Mouse (Mus musculus) forebrain, embryonic 14.5 days (tissue): ENCODE data around the gene Cdh18. TPM values are rescaled to one million over a fixed set of nuclear protein-coding genes. Genes with fewer than 3 reads are reported as not detected.
"Not testable (repeated sequence)": the region's sequence is repeated elsewhere in the genome, so short reads cannot be mapped to it uniquely, and the experiment has no call there.

ENCODE experiments used
- ATAC-seq: fragments of 200-750 bp; cut with Nextera tagmentation; 2 replicates; pipeline ENCODE4 v1.8.0; 2017; ENCODE audit warnings: mild to moderate bottlenecking, moderate library complexity
- DNase-seq: peaks from one replicate; pipeline ENCODE4 v3.0.0-alpha.2; 2015; ENCODE audit warnings: low spot score
- H3K27ac ChIP-seq: fragments of 300-500 bp; sonication (generic); 2 replicates; pipeline ENCODE4 v1.5.1; 2014; ENCODE audit warnings: low read depth, mild to moderate bottlenecking, control low read depth, low read length, moderate library complexity
- H3K27me3 ChIP-seq: fragments of 300-500 bp; sonication (generic); replicated peaks from 2 replicates; pipeline ENCODE4 v1.6.1; 2014; ENCODE audit warnings: low read length, control low read depth, mixed read lengths; ENCODE audit not compliant: control insufficient read depth, insufficient read depth
- H3K36me3 ChIP-seq: fragments of 300-500 bp; sonication (generic); 2 replicates; pipeline ENCODE4 v1.6.1; 2014; ENCODE audit warnings: low read length, control low read depth; ENCODE audit not compliant: control insufficient read depth, insufficient read depth
- H3K4me1 ChIP-seq: fragments of 300-500 bp; sonication (generic); 2 replicates; pipeline ENCODE4 v1.6.1; 2014; ENCODE audit warnings: antibody characterized with exemption, low read length, control low read depth; ENCODE audit not compliant: control insufficient read depth, insufficient read depth
- H3K4me2 ChIP-seq: fragments of 300-500 bp; sonication (generic); 2 replicates; pipeline ENCODE4 v1.6.1; 2014; ENCODE audit warnings: mild to moderate bottlenecking, control low read depth, low read length
- H3K4me3 ChIP-seq: fragments of 300-500 bp; sonication (generic); 2 replicates; pipeline ENCODE4 v1.5.1; 2014; ENCODE audit warnings: low read depth, low read length, control low read depth
- H3K9ac ChIP-seq: fragments of 300-500 bp; sonication (generic); 2 replicates; pipeline ENCODE4 v1.6.1; 2014; ENCODE audit warnings: mild to moderate bottlenecking, low read length, control low read depth, moderate library complexity
- H3K9me3 ChIP-seq: fragments of 300-500 bp; sonication (generic); replicated peaks from 2 replicates; pipeline ENCODE4 v1.6.1; 2016; ENCODE audit warnings: low read length, control low read depth, mixed read lengths; ENCODE audit not compliant: control insufficient read depth
- WGBS: fragments of 180-500 bp; shearing (Covaris S2); extraction: QIAGEN DNeasy Blood & Tissue Kit; methylation state at CpG from one replicate; pipeline ENCODE4 v1.1.7; 2014; 5-methylcytosine and 5-hydroxymethylcytosine counted together
- polyA plus RNA-seq: library from polyadenylated mRNA; unstranded; fragments of >200 nt; fragmentation: Nextera tagmentation; extraction: Ambion mirVana; gene quantifications from 2 replicates; pipeline ENCODE4 v1.2.1, GENCODE M21; 2014

The Cdh18 gene
- polyA plus RNA-seq, 1 experiment from 2014 or later, result 1.9 TPM

DNA sequence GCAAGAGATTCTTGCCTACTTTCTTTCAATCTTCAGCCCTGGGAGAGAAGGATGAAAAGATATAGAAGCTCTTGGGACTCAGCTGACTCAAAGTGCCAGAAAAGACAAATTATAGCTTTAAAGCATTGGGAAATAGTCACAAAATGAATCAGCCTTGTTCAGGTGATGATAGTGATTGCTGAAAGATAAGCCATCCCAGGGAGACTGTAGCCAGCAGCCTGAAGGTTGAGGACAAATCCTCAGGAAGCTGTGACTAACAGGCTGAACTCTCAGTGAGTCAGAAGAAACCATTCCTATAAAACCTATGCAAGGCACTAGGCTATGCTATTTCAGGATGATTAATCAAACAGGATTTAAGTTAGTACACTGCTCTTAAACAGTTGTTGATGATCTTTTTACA lies 184.2 kb downstream of the Cdh18 start:
- ATAC-seq, result no peak
- Histone ChIP-seq H3K9ac (no peak overlapping the region), H3K27ac (no peak overlapping the region), H3K36me3 (no peaks in the 10 kb centered on the region), H3K4me3 (no peak overlapping the region), H3K9me3 (no peaks in the 10 kb centered on the region), H3K4me2 (no peak overlapping the region), H3K27me3 (no peaks in the 10 kb centered on the region), H3K4me1 (no peaks in the 10 kb centered on the region)
- no peak for DNase-seq

DNA sequence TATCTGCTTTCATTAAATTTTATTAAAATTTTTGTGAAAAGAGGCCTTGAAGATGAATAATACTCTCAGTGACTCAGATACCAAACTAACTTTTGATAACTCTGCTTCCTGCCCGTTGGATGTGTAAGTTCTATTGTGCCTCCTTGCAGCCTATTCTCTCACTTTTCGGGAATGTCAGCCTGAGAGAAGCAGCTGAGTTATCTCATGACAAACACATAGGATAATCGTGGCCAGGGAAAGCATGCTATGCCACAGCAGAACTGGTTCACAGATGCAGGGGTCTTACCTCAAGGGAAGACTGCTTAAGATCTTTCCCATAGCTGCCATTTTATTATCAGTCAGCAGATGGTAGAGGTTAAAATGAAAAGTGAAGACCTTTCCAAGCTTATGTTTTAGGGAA lies 187.3 kb downstream of the Cdh18 start:
- H3K27ac ChIP-seq, result no peak overlapping the region
- H3K27me3 ChIP-seq, result no peaks in the 10 kb centered on the region
- H3K4me3 ChIP-seq, result no peak overlapping the region
- no peaks in the 10 kb centered on the region for H3K36me3 ChIP-seq
- H3K4me2 ChIP-seq, result no peak overlapping the region
- ATAC-seq (no peak), DNase-seq (no peak)
- H3K4me1 ChIP-seq, result no peaks in the 10 kb centered on the region
- 85% methylated on average over 3 of the region's 3 CpGs for WGBS
- H3K9me3 ChIP-seq, result no peaks in the 10 kb centered on the region
- no peak overlapping the region for H3K9ac ChIP-seq

DNA sequence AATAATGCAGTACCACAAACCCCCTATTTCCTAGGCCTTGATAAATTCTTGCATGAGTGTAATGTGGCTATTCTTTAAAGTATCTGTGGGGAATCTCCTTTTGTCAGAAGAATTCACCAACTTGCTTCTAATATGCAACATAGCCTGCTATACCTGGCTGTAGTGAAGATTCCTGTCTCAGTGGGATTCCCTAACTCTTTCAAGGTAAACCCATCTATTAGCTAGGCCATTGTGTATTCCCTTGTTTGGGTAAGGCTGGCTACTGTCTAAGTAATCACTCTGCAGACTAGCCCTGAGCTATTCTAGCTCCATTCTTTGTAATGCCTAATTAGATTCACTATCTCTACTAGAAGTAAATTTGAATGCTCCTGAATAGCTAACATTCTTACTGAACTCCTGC lies 212.4 kb downstream of the Cdh18 start:
- not testable (repeated sequence) for H3K9me3 ChIP-seq, H3K9ac ChIP-seq, H3K27me3 ChIP-seq, H3K27ac ChIP-seq, H3K36me3 ChIP-seq, DNase-seq, ATAC-seq, H3K4me3 ChIP-seq, H3K4me1 ChIP-seq, H3K4me2 ChIP-seq

DNA sequence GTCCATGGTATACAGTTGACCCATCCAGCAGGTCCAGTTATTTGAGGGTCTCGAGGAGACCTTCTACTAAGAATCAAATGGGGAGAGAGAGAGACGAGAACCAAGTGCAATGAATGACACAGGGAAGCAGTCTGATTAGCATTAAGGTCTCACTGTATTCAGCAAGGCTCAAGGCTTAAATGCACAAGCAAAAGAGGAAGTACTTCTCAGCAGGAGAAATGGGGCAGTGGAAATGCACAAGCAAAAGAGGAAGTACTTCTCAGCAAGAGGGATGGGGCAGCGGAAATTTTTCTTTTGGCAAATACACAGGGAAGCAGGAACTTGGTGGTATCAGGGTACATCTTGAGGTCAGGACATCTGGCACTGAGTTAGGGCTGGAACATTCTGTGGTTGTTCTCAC lies 217.8 kb downstream of the Cdh18 start:
- not testable (repeated sequence) for H3K36me3 ChIP-seq, H3K27me3 ChIP-seq, DNase-seq, H3K27ac ChIP-seq, H3K4me3 ChIP-seq, H3K4me1 ChIP-seq, H3K9me3 ChIP-seq, H3K4me2 ChIP-seq, ATAC-seq, H3K9ac ChIP-seq
- WGBS, result 91% methylated on average over 3 of the region's 3 CpGs

DNA sequence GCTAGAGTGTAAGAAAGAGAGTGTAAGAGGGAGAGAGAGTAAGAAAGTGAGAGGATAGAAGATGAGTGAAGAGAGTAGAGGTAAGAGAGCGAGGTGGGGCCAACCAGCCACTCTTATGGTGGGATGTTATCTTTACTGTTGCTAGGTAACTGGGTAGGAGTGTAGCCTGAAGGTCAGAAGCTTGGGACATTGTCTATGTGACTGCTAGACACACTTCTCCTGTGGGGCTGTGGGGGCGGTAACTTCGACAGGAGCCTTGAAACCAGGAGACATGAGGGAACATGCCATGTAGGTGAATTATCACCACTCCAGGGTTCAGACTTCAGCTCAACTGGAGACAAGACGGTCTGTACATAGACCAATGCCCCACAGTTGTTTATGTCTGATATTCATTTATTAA lies 227.5 kb downstream of the Cdh18 start:
- no peak overlapping the region for H3K27ac ChIP-seq
- no peak overlapping the region for H3K9ac ChIP-seq
- H3K27me3 ChIP-seq, result no peaks in the 10 kb centered on the region
- 89% methylated on average over 4 of the region's 4 CpGs for WGBS
- no peaks in the 10 kb centered on the region for H3K4me1 ChIP-seq
- ATAC-seq, result no peak
- no peak overlapping the region for H3K4me2 ChIP-seq
- H3K36me3 ChIP-seq, result no peaks in the 10 kb centered on the region
- no peak for DNase-seq
- no peak overlapping the region for H3K4me3 ChIP-seq
- no peaks in the 10 kb centered on the region for H3K9me3 ChIP-seq

DNA sequence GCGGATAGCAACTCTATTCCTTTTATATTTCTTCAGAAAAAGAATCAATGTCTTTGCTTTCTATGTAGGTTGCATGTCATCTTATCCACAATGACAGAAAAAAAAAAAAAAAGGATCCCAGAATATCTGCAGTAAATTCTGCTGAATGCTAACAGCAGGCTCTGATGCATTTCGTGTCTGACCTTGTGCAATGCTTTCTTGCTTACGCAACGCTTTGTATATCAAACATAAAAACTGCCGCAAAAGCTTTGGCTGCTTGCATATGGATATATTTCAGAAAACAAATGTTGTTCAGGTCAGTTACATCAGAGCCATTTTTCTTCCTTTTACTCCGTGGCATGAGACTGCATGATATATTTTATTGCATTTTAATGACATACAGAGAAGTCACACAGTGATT lies 240.9 kb downstream of the Cdh18 start:
- no peaks in the 10 kb centered on the region for H3K27me3 ChIP-seq
- DNase-seq (no peak), ATAC-seq (no peak)
- H3K36me3 ChIP-seq, result no peaks in the 10 kb centered on the region
- no peaks in the 10 kb centered on the region for H3K4me1 ChIP-seq
- H3K9ac ChIP-seq, result no peak overlapping the region
- no peak overlapping the region for H3K4me3 ChIP-seq
- H3K4me2 ChIP-seq, result no peak overlapping the region
- no peak overlapping the region for H3K27ac ChIP-seq
- WGBS, result 93% methylated on average over 6 of the region's 6 CpGs
- no peaks in the 10 kb centered on the region for H3K9me3 ChIP-seq

DNA sequence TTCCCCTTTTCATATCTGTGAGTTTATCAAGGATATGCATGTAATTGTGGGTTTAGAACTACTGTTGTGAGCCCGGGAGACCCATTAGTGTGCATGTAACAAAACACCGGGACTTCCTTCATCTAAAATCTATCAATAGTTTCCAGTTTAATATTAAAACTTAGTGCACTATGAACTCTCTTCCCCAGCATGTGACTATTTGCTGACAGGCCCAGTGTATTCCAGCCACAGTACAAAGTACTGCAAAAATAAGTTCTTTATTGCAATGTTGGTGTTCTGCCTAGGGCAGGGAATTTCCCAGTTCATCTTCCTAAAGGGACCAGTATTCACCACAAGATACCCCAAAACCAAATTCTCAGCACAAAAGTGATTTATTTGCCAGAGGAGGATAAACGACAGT lies 243.0 kb downstream of the Cdh18 start:
- H3K27me3 ChIP-seq, result no peaks in the 10 kb centered on the region
- WGBS, result 93% methylated on average over 3 of the region's 3 CpGs
- no peak overlapping the region for H3K4me3 ChIP-seq
- H3K9ac ChIP-seq, result no peak overlapping the region
- H3K36me3 ChIP-seq, result no peaks in the 10 kb centered on the region
- DNase-seq, result no peak
- H3K9me3 ChIP-seq, result no peaks in the 10 kb centered on the region
- H3K4me2 ChIP-seq, result no peak overlapping the region
- H3K4me1 ChIP-seq, result no peaks in the 10 kb centered on the region
- no peak for ATAC-seq
- H3K27ac ChIP-seq, result no peak overlapping the region

DNA sequence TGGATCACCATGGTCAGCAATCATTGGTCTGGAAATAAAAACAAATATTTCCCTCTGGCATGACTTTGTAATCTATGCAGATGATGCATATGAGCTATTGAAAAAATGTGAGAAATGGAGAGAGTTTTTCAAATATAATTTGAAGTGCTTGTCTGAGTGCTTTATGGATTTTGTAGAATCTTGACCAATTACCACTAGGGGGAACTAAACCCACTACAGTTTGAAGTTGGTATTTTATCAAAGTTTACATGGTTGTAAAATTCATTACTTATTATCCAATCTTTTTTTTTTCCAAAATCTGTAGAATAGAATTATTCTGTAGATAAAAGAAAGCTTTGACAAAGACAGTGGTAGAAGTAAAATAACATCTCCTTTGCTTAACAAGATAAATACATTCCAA lies 284.3 kb downstream of the Cdh18 start:
- H3K9ac ChIP-seq, result no peak overlapping the region
- H3K27me3 ChIP-seq, result no peaks in the 10 kb centered on the region
- H3K36me3 ChIP-seq, result no peaks in the 10 kb centered on the region
- no peak overlapping the region for H3K4me3 ChIP-seq
- H3K4me2 ChIP-seq, result no peak overlapping the region
- no peak for ATAC-seq
- no peaks in the 10 kb centered on the region for H3K4me1 ChIP-seq
- H3K9me3 ChIP-seq, result no peaks in the 10 kb centered on the region
- DNase-seq, result peak; percentile 17
- H3K27ac ChIP-seq, result no peak overlapping the region

DNA sequence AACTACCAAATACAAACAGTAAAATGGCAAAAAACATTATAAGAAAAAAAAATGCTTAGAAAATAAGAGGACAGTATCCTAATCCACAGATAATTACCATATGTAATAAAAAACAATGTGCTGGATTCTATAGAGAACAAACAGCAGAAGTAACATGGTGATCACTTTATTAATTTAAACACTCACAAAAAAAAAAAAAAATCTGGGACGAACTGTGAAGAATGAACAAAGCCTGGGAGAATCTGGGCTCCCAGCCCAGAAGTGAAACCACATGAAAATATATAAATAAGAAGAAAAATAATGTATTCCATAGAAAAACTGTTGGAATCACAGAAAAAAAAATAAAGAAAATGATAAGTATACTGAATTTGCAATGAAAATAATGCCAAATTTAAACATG lies 288.4 kb downstream of the Cdh18 start:
- no peaks in the 10 kb centered on the region for H3K9me3 ChIP-seq
- H3K4me1 ChIP-seq, result no peaks in the 10 kb centered on the region
- H3K4me3 ChIP-seq, result no peak overlapping the region
- no peaks in the 10 kb centered on the region for H3K36me3 ChIP-seq
- H3K27ac ChIP-seq, result no peak overlapping the region
- ATAC-seq (no peak), DNase-seq (no peak)
- no peak overlapping the region for H3K4me2 ChIP-seq
- 61% methylated on average over 1 of the region's 1 CpGs for WGBS
- H3K27me3 ChIP-seq, result no peaks in the 10 kb centered on the region
- H3K9ac ChIP-seq, result no peak overlapping the region

DNA sequence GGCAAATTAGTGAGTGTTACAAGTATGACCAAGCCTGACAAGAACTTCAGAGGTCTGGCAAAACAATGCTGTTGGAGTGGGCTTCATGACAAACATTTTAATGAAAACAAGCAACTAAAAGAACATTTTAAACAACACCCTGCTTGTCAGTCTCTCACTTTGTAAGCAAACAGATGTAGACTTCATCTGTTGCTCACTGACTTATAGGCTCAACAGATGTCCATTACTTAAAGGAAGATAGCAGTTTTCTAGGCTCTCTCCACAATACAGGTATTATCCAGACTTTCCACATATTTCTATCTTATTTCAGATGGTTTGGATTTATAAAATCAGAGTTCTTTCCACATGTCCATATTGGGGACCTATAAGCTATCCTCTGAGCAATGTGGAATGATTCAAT lies 308.9 kb downstream of the Cdh18 start:
- Histone ChIP-seq H3K4me2 (no peak overlapping the region), H3K4me1 (no peaks in the 10 kb centered on the region), H3K9ac (no peak overlapping the region), H3K27ac (no peak overlapping the region), H3K9me3 (no peaks in the 10 kb centered on the region), H3K36me3 (no peaks in the 10 kb centered on the region), H3K27me3 (no peaks in the 10 kb centered on the region), H3K4me3 (no peak overlapping the region)
- DNase-seq (peak; percentile 35), ATAC-seq (0 out of 2 replicates have a peak, but pooled peaks have one; percentile 55)
